Mouse (Mus musculus) myocyte (in vitro differentiated cells): Measurements from ENCODE around the gene Kdelc2. TPM values are rescaled to one million over a fixed set of nuclear protein-coding genes. Genes with fewer than 3 reads are reported as not detected.
A peak's percentile ranks its signal among the peaks of the same experiment; 100 is the strongest.

Experiments used
- H3K27me3 ChIP-seq: one replicate; pipeline ENCODE4 v1.6.1; 2011; ENCODE audit not compliant: control insufficient read depth, insufficient read depth, insufficient read length
- H3K36me3 ChIP-seq: one replicate; pipeline ENCODE4 v1.6.1; 2011; ENCODE audit not compliant: control insufficient read depth, insufficient read depth
- H3K4me2 ChIP-seq: one replicate; pipeline ENCODE4 v1.6.1; 2011; ENCODE audit warnings: low read depth, control low read depth
- H3K4me3 ChIP-seq: one replicate; pipeline ENCODE4 v1.5.1; 2011; ENCODE audit warnings: mild to moderate bottlenecking, control low read depth, moderate library complexity
- H3K79me2 ChIP-seq: one replicate; pipeline ENCODE4 v1.6.1; 2011; ENCODE audit not compliant: control insufficient read depth, insufficient read depth
- H3ac ChIP-seq: one replicate; pipeline ENCODE4 v1.6.1; 2011; ENCODE audit not compliant: control insufficient read depth, insufficient read length
- CEBPB ChIP-seq: IDR thresholded peaks from 2 replicates; pipeline ENCODE4 v1.6.1; 2011; ENCODE audit warnings: mild to moderate bottlenecking, moderate library complexity; ENCODE audit not compliant: poor library complexity, insufficient read depth, severe bottlenecking
- E2F4 ChIP-seq: IDR thresholded peaks from one replicate; pipeline ENCODE4 v1.6.1; 2011; ENCODE audit warnings: mild to moderate bottlenecking, control low read depth, moderate library complexity; ENCODE audit not compliant: insufficient read depth
- MAX ChIP-seq: IDR thresholded peaks from one replicate; pipeline ENCODE4 v1.6.1; 2011; ENCODE audit warnings: low read depth, mild to moderate bottlenecking, control low read depth
- MYOD1 ChIP-seq, 3 experiments: IDR thresholded peaks; one replicate each; pipeline ENCODE4 v1.6.1; 2011; ENCODE audit warnings: control low read depth in 2 of 3, low read depth in 2 of 3, mild to moderate bottlenecking in 2 of 3, moderate library complexity in 1 of 3; ENCODE audit not compliant: insufficient read length in 2 of 3, control insufficient read depth in 1 of 3
- MYOG ChIP-seq, 3 experiments: IDR thresholded peaks; one replicate each; pipeline ENCODE4 v1.6.1; 2011; ENCODE audit warnings: control low read depth in 2 of 3, low read depth in 2 of 3, mild to moderate bottlenecking in 2 of 3; ENCODE audit not compliant: insufficient read length in 2 of 3, control insufficient read depth in 1 of 3, insufficient read depth in 1 of 3
- POLR2A ChIP-seq: IDR thresholded peaks from one replicate; pipeline ENCODE4 v1.6.1; 2011; ENCODE audit warnings: low read depth, mild to moderate bottlenecking, control low read depth, moderate library complexity; ENCODE audit not compliant: insufficient read length
- POLR2AphosphoS2 ChIP-seq: IDR thresholded peaks from one replicate; pipeline ENCODE4 v1.6.1; 2011; ENCODE audit warnings: low read depth, control low read depth; ENCODE audit not compliant: insufficient read length
- REST ChIP-seq: IDR thresholded peaks from one replicate; pipeline ENCODE4 v1.6.1; 2011; ENCODE audit warnings: mild to moderate bottlenecking, control low read depth, moderate library complexity; ENCODE audit not compliant: insufficient read depth, insufficient read length
- SRF ChIP-seq: IDR thresholded peaks from one replicate; pipeline ENCODE4 v1.6.1; 2011; ENCODE audit warnings: low read depth; ENCODE audit not compliant: control insufficient read depth, insufficient read length
- TCF12 ChIP-seq: IDR thresholded peaks from one replicate; pipeline ENCODE4 v1.6.1; 2011; ENCODE audit warnings: mild to moderate bottlenecking, control low read depth; ENCODE audit not compliant: poor library complexity, insufficient read depth, severe bottlenecking
- TCF3 ChIP-seq: IDR thresholded peaks from one replicate; pipeline ENCODE4 v1.6.1; 2011; ENCODE audit warnings: low read depth, control low read depth; ENCODE audit not compliant: insufficient read length
- USF1 ChIP-seq: IDR thresholded peaks from one replicate; pipeline ENCODE4 v1.6.1; 2011; ENCODE audit warnings: low read depth, mild to moderate bottlenecking, control low read depth, moderate library complexity
- polyA plus RNA-seq: library from polyadenylated mRNA; unstranded; fragments of >200 nt; fragmentation: generic; extraction: Trizol; gene quantifications from one replicate; pipeline ENCODE4 v1.2.1, GENCODE M21; 2012; ENCODE audit warnings: missing spikeins

The Kdelc2 gene
- polyA plus RNA-seq, 1 experiment, result 4.5 TPM

DNA sequence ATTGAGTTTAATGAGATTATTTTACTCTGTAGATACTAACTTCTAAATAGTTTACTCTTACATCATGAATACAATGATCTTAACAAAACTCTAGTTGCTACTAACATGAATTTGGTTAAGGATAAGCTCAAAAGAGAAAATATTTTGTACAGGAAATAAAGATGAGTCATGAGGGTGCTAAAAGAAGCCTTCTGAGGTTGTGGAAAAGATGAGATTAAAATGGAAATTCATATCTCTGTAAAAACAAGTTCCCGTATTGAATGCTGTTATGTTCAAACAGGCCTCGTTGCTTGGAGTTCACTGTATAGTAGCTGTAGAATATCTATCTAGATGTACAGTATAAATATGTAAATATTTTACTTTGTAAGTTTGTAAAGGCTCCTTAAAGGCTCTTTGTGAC, 3.2 kb upstream of the Kdelc2 start:
- Histone ChIP-seq H3K36me3 (no peaks in the 10 kb centered on the region), H3K27me3 (no peaks in the 10 kb centered on the region), H3K79me2 (peaks cover 2% of the 10 kb centered on the region), H3K4me3 (no peak overlapping the region), H3K4me2 (no peak overlapping the region), H3ac (no peak overlapping the region)
- TF ChIP-seq POLR2AphosphoS2 (no peak), MAX (no peak), SRF (no peak), MYOG (IDR thresholded peaks at IDR 0.05; ENCODE audit: control insufficient read depth in 1 of 3, insufficient read depth in 1 of 3, insufficient read length in 2 of 3, low read depth in 2 of 3) (no peak), E2F4 (no peak), CEBPB (no peak), TCF3 (no peak), POLR2A (no peak), TCF12 (no peak), REST (no peak), MYOD1 (IDR thresholded peaks at IDR 0.05; ENCODE audit: control insufficient read depth in 1 of 3, insufficient read length in 2 of 3, low read depth in 2 of 3) (no peak), USF1 (no peak)

DNA sequence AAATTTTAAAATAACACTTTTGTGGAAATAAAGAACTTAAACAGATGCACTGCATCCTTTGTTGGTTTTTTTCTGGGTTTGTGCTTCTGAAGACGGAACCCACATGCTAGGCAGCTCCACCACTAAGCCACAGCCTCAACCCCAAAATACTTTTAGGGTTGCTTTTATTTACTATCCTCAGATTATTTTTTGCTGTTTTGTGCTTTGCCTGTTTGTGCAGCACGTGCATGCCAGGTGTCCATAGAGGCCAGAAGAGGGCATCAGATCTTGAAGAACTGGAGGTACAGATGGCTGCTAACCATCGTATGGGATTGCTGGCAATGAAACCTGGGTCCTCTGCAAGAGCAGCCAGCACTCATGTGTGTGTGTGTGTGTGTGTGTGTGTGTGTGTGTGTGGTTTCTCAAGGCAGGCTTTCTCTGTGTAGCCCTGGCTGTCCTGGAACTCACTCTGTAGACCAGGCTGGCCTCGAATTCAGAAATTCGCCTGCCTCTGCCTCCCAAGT, 2.7 kb upstream of the Kdelc2 start:
- Histone ChIP-seq H3K27me3 (no peaks in the 10 kb centered on the region), H3ac (no peak overlapping the region), H3K79me2 (peaks cover 4% of the 10 kb centered on the region), H3K4me2 (no peak overlapping the region), H3K4me3 (no peak overlapping the region), H3K36me3 (no peaks in the 10 kb centered on the region)
- TF ChIP-seq USF1 (no peak), MYOD1 (IDR thresholded peaks at IDR 0.05; ENCODE audit: control insufficient read depth in 1 of 3, insufficient read length in 2 of 3, low read depth in 2 of 3) (no peak), E2F4 (no peak), SRF (no peak), CEBPB (no peak), MYOG (IDR thresholded peaks at IDR 0.05; ENCODE audit: control insufficient read depth in 1 of 3, insufficient read depth in 1 of 3, insufficient read length in 2 of 3, low read depth in 2 of 3) (no peak), MAX (no peak), TCF12 (no peak), POLR2AphosphoS2 (no peak), TCF3 (no peak), REST (no peak), POLR2A (no peak)

DNA sequence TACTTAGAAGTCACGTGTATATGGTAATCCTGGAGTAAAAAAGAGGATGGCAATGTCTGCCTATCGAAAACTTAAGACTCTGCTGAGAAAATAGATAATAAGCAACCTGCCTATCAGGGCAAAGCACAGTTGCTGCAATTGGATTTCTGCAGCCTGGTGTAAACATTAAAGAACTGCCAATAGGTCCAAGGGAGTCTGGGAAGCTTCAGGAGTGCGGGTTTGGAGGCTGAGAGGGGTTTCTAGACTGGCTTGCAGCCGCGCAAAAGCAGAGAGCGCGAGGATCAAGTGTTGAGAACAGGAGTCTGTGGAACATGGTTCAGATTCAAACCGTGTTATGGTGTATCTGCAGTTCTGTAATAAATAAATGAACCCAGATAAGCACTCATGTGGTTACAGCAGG, 1.0 kb downstream of the Kdelc2 start:
- TF ChIP-seq E2F4 (no peak), TCF3 (no peak), TCF12 (no peak), REST (no peak), MYOD1 (IDR thresholded peaks at IDR 0.05; ENCODE audit: control insufficient read depth in 1 of 3, insufficient read length in 2 of 3, low read depth in 2 of 3) (no peak)
- no peaks in the 10 kb centered on the region for H3K36me3 ChIP-seq

DNA sequence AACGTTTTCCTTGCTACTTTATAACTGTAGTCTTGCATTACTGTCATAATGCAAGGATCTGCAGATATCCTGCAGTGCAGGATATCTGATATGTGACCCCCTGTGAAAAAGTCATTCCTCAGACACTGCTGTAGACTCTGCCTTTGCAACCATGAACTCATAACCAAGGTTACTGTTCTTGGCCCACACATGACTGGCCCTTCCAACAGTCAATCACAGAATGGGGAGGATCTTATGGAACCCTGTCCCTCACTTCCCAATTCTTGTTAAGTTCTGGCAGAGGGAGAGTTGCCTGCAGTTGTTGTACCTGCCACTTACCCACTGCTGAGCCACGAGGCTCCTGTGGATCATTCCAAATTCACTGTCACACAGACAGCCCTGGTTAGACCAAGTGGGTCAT, 3.6 kb downstream of the Kdelc2 start:
- TF ChIP-seq MYOD1 (IDR thresholded peaks at IDR 0.05; ENCODE audit: control insufficient read depth in 1 of 3, insufficient read length in 2 of 3, low read depth in 2 of 3) (no peak), SRF (no peak), POLR2A (no peak), E2F4 (no peak), TCF12 (no peak), POLR2AphosphoS2 (no peak)
- H3K36me3 ChIP-seq, result peaks cover 5% of the 10 kb centered on the region
- no peak overlapping the region for H3ac ChIP-seq
- H3K27me3 ChIP-seq, result no peaks in the 10 kb centered on the region
- peaks cover 4% of the 10 kb centered on the region for H3K79me2 ChIP-seq
- H3K4me3 ChIP-seq, result no peak overlapping the region
- no peak overlapping the region for H3K4me2 ChIP-seq

More for the DNA sequence above, 1.0 kb downstream of the Kdelc2 start:
- H3K27me3 ChIP-seq, result no peaks in the 10 kb centered on the region
- H3K4me3 ChIP-seq, result peak overlapping the region; percentile 53
- H3ac ChIP-seq, result peak overlapping the region; percentile 86
- H3K4me2 ChIP-seq, result peak overlapping the region; percentile 84
- H3K79me2 ChIP-seq, result peaks cover 4% of the 10 kb centered on the region

DNA sequence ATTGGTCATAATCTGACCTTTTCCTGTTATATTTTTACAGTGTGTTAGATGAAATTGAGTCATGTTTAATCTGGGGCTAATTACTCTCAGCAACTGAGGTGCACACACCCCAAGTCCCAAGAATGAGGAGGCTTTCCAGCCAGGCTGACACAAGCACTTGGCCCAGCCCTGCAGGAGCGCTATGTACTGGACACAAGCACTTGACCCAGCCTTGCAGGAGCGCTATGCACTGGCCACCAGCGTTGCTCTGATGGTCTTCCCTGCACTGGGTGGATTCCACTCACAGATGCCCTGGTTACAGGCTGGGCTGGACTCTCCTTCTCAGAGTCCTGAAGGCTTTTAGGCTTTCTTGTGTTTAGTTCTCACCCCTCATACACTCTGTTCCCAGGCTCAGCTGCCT, 5.3 kb downstream of the Kdelc2 start:
- no peak overlapping the region for H3ac ChIP-seq
- H3K4me2 ChIP-seq, result no peak overlapping the region
- no peak for TF ChIP-seq POLR2AphosphoS2
- no peak for TF ChIP-seq E2F4
- no peak for TF ChIP-seq CEBPB
- no peak for TF ChIP-seq MAX
- no peak for TF ChIP-seq POLR2A
- no peak for TF ChIP-seq SRF
- no peak for TF ChIP-seq REST
- TF ChIP-seq TCF3, result no peak
- TF ChIP-seq USF1, result no peak
- H3K4me3 ChIP-seq, result no peak overlapping the region
- H3K79me2 ChIP-seq, result peaks cover 4% of the 10 kb centered on the region
- no peaks in the 10 kb centered on the region for H3K27me3 ChIP-seq
- H3K36me3 ChIP-seq, result peaks cover 7% of the 10 kb centered on the region
